Mouse (Mus musculus) cerebellum, adult (tissue): ENCODE measurements around the gene Pus10.

ENCODE experiments used
- ATAC-seq: cut with Nextera tagmentation; 2 replicates; pipeline ENCODE4 v1.9.2; 2017; ENCODE audit warnings: mild to moderate bottlenecking, moderate library complexity, mixed read lengths; ENCODE audit not compliant: insufficient number of reproducible peaks, low FRiP score, low TSS enrichment

Gene Pus10

DNA sequence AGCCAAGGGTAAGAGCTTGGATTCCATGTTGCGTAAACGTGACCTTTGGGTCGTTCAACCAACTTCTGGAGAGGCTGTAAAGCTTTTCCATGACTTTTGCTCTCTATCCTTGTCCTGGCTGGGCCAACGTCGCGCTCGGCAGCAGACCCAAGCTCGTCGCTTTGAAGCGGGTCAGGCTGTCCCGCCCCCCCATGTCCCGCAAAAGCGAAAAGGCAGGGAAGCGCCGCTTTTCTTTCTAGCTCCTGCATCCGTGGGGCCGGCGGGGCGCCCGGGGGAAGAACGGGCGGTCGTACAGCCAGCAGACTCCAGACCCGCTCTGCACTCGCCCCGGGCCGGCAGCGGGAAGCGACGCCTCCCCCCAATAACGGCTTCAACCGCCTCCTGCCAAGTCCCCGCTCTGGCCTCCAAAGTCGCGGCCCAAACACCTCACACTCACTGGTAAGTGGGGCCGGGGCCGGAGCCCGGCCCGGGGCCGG is at the start of gene Pus10:
TSS of gene Pus10 (plus strand) at position 364 of the 476 bp plus-strand sequence.
- ATAC-seq = peak; percentile 42

- no peak for ATAC-seq
Measured at GRCm38 (mm10) chr11:23618995-23619394, 46.5 kb upstream of the Pus10 start.

DNA sequence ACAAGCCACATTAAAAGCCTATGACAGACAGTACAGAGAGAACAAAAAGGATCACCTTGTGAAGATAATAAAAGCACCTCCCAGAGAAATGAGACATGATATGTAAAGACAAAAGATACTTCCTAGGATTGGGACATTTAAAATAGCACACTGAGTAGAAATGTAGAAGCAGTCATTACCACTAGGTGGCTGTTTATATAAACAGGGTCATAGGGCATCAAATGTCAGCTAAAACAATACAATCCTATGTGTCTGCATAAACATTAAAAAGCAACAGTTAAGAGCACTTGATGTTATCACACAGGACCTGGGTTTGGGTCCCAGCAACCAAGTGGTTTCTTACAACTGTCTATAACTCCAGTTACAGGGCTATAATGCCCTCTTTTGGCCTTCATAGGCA is 34.8 kb upstream of the Pus10 start:
- ATAC-seq = no peak

DNA sequence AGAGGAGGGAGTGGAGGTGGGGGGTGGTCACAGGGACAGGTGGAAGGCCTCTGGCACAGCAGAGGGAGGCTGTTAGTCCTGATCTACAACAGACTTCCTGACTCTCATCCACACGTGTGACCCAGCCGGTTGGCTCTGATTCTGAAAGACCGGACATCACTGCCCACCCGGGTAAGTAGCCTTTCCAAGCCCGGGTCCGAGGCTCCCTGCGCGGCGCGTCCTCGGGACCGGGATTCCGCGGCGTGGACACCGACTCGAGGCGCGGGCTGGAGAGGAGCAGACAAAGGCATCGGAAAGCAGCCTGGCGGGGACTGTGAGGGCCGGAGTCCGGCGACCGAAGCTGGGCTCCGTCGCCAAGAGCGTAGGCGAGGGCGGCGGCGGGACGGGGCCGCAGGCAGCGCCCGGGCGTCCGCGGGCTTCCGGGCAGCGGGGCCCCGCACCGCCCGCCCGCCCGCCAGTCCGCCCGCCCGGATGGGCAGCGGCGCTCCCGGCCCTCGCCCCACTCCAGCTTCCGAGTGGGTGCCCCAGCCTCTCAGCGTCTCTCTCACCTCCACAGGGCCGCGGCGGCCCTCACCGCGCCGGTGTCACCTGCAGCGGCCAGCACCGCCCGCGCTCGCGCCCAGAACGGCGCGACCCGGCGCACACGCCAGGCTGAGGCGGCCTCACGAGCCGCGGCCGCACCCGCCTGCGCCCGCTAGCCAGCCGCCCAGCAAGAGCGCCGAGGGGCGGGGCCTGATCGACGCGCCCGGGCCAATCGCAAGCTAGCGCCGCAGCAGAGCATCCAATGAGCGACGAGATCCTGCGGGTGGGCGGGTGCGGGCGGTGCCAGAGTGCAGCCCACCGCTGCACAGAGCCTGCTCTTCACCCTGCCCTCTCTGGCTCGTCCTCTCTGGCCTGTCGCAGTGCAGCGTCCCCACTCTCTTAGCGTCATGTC is 32.3 kb upstream of the Pus10 start, which contains the start of gene 0610010F05Rik:
TSS of gene 0610010F05Rik (minus strand) at position 695 of the 934 bp plus-strand sequence.
- peak; percentile 100 for ATAC-seq

DNA sequence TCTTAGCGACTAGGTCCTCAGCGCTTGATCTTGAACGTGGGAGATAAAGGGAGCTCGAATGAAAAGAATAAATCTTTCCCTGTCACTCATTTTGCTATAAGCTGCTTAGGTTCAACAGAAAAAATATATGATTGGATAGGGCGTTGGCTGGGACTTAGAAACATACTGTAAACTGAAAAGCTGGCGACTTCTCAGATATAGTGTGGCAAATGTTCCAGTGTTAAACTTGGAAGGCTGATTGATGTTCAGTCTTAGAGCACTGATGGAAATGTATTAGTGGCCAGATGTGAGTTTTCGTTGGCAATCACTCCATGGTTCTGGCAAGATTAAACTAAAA is 31.6 kb upstream of the Pus10 start:
- peak; percentile 1; the same call in 1 of the 2 replicates for ATAC-seq

- ATAC-seq = no peak
Measured at GRCm38 (mm10) chr11:23634573-23634972, 30.9 kb upstream of the Pus10 start.

- no peak for ATAC-seq
Measured at GRCm38 (mm10) chr11:23647431-23647830, 18.0 kb upstream of the Pus10 start.

DNA sequence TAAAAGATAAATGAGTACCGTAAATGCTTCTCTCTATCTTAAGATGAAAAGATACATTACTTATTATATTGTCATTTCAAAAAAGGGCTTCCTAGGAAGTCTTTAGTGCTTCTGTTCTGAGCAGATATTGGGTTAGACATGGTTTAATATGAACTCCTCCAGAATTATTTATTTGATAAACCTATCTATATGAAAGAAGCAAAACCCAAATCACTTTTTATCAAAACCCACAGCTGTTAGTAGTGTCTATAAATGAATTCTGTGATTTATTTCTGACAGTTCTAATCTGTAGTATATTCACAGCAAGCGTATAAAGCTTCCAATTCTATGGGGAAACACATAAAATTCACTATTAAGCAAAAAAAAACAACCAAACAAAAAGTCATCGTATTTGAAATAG is 17.6 kb upstream of the Pus10 start:
- ATAC-seq = no peak

GRCm38 (mm10) chr11:23653666-23654065 is 11.8 kb upstream of the Pus10 start:
- no peak for ATAC-seq

GRCm38 (mm10) chr11:23657791-23658190 is 7.7 kb upstream of the Pus10 start:
- no peak for ATAC-seq

- no peak for ATAC-seq
Measured at GRCm38 (mm10) chr11:23664232-23664631, 1.2 kb upstream of the Pus10 start.

- peak; percentile 95 for ATAC-seq
Measured at GRCm38 (mm10) chr11:23665798-23666501, 476 bp downstream of the Pus10 start, which contains the start of gene Pex13. Gene Pex13, minus strand, starts transcription at chr11:23665959.

DNA sequence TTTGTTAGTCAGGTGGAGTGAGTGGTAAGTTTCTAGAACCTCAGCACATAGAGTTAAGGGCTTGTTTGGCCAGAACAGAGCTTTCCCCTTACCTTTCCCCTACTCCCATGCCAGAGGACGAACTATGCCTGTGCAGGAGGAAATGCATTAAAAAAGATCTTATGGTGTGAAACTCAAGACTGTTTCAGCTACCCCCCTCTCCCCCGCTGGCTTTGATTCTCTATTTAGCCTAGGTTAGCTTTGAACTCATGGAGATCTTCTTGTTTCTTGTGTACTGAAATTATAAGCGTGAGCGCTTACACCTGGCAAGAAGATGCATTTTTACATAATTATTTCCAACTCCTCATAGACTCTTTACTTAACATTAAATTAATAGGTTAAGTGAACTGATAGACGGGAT is 1.1 kb downstream of the Pus10 start:
- 0 out of 2 replicates have a peak, but pooled peaks have one; percentile 1 for ATAC-seq

DNA sequence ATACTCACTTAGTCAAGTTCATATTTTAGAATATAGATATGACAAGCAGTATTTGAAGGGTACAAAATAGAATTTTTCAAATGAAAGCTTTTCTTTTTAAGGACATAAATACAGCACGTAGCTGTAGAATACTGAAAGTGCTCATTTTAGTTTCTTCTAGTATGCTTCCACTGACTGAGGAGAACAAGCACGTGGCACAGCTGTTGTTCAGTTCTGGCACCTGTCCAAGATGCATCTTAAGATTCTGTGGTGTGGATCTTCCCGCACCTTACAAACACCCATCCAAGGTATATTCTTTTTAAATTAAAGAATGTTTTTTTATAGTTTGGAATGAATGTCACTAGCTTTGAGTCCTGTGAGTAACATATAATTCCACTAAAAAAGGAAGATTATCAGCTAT is 1.7 kb downstream of the Pus10 start:
- ATAC-seq = no peak

GRCm38 (mm10) chr11:23672256-23672749 is 6.8 kb downstream of the Pus10 start:
- ATAC-seq = no peak

- ATAC-seq = no peak
Measured at GRCm38 (mm10) chr11:23676100-23676499, 10.6 kb downstream of the Pus10 start.

GRCm38 (mm10) chr11:23679044-23679642 is 13.7 kb downstream of the Pus10 start:
- peak; percentile 56 for ATAC-seq

- ATAC-seq = no peak
Measured at GRCm38 (mm10) chr11:23680435-23680950, 15.0 kb downstream of the Pus10 start.

GRCm38 (mm10) chr11:23682561-23682960 is 17.1 kb downstream of the Pus10 start:
- ATAC-seq = no peak

DNA sequence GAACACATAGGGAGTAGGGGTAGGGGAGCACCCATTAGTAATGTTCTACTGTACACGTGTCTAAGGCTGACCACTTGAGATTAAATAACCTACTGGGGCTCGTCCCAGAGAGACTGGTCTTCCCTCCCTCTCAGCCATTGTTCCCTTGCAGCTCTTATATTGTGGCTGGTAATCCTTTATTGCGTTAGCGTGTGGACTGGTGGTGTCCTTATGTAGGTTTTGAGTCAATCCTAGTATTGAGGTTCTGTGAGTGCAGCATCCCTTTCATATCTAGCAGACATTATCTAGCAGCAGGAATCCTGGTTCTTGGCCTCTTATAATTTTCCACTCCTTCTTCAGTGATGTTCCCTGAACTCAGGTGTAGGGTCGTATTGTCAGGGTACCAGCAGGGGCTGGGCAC is 21.2 kb downstream of the Pus10 start:
- ATAC-seq = no peak
